Mouse (Mus musculus) monocyte, adult 2 months (primary cell): ENCODE measurements at regions not wholly inside any gene's neighbourhood (a gene's known extent, or its start where the extent isn't known, plus 50 kb on each side); places are given as distances from the start of the nearest gene placed in this dataset.
"Not testable (repeated sequence)": the region's sequence is repeated elsewhere in the genome, so short reads cannot be mapped to it uniquely, and the experiment has no call there.

Experiments used
- DNase-seq, 2 experiments: peaks; one replicate each; pipeline ENCODE4 v3.0.0; 2022; ENCODE audit warnings: low spot score in 2 of 2, low read depth in 1 of 2

GRCm38 (mm10) chrX:50675356-50675755 is 165.5 kb upstream of the Stk26 start:
- DNase-seq = no peak

GRCm38 (mm10) chrX:50657835-50658565 is 182.8 kb upstream of the Stk26 start:
- peak in 1 of 2 experiments; percentile 3 for DNase-seq

- no peak for DNase-seq
Observed at GRCm38 (mm10) chrX:50657180-50657834, 183.5 kb upstream of the Stk26 start.

- not testable (repeated sequence) for DNase-seq
Observed at GRCm38 (mm10) chrX:50655380-50655779, 185.5 kb upstream of the Stk26 start.

- no peak for DNase-seq
Observed at GRCm38 (mm10) chrX:50641347-50641746, 199.5 kb upstream of the Stk26 start.

GRCm38 (mm10) chrX:50635634-50636033 is 205.2 kb upstream of the Stk26 start:
- DNase-seq = no peak

GRCm38 (mm10) chrX:50634842-50635615 is 205.8 kb upstream of the Stk26 start:
- DNase-seq = no peak

GRCm38 (mm10) chrX:50632536-50632935 is 204.2 kb upstream of the Olfr1324 start:
- DNase-seq = no peak

- no peak for DNase-seq
Observed at GRCm38 (mm10) chrX:50625336-50625735, 197.0 kb upstream of the Olfr1324 start.

- peak in 1 of 2 experiments; percentile 76 for DNase-seq
Observed at GRCm38 (mm10) chrX:50622984-50623455, 194.7 kb upstream of the Olfr1324 start.

- no peak for DNase-seq
Observed at GRCm38 (mm10) chrX:50620909-50621308, 192.6 kb upstream of the Olfr1324 start.

- DNase-seq = peak in 1 of 2 experiments; percentile 84
Observed at GRCm38 (mm10) chrX:50619919-50620318, 191.6 kb upstream of the Olfr1324 start.

GRCm38 (mm10) chrX:50618936-50619335 is 190.6 kb upstream of the Olfr1324 start:
- DNase-seq = no peak

- peak in 1 of 2 experiments; percentile 94 for DNase-seq
Observed at GRCm38 (mm10) chrX:50616920-50617319, 188.6 kb upstream of the Olfr1324 start.

- DNase-seq = peak in 1 of 2 experiments; percentile 67
Observed at GRCm38 (mm10) chrX:50614874-50615273, 186.6 kb upstream of the Olfr1324 start.

- DNase-seq = peak in 1 of 2 experiments; percentile 73
Observed at GRCm38 (mm10) chrX:50614367-50614766, 186.1 kb upstream of the Olfr1324 start.

GRCm38 (mm10) chrX:50611765-50612591 is 183.7 kb upstream of the Olfr1324 start:
- DNase-seq = peak in 1 of 2 experiments; percentile 71

- DNase-seq = not testable (repeated sequence)
Observed at GRCm38 (mm10) chrX:50608141-50608540, 179.8 kb upstream of the Olfr1324 start.

- peak in 1 of 2 experiments; percentile 85 for DNase-seq
Observed at GRCm38 (mm10) chrX:50607636-50608035, 179.3 kb upstream of the Olfr1324 start.

- peak in 1 of 2 experiments; percentile 74 for DNase-seq
Observed at GRCm38 (mm10) chrX:50605517-50605916, 177.2 kb upstream of the Olfr1324 start.

- peak in 1 of 2 experiments; percentile 86 for DNase-seq
Observed at GRCm38 (mm10) chrX:50604995-50605394, 176.7 kb upstream of the Olfr1324 start.
